Mouse (Mus musculus): ENCODE results near the gene Meig1.
"Not testable (repeated sequence)": the region's sequence is repeated elsewhere in the genome, so short reads cannot be mapped to it uniquely, and the experiment has no call there.

Gene Meig1

DNA sequence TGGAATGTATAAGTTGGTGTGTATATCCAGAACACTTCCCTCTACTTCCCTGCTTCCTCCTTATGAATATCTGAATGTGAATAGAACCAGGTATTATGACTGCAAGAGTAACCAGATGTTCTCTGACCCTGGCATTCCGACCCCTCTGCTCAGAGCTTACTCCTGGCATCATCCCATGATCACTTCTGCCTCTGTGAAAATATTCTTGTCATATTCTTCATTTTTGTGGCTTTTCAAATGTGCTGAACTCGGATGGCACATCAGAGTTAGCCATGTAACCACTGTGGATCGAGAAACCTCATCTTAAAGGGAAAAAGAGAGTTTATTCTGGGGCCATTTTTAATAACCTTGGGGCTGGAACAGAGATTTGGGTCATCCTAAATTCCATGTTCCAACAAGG lies at the start of gene Meig1:
Gene Meig1 (minus strand): TSS at position 101 of the 400 bp plus-strand sequence.
- DNase-seq (ENCODE audit: low spot score) = no peak

DNA sequence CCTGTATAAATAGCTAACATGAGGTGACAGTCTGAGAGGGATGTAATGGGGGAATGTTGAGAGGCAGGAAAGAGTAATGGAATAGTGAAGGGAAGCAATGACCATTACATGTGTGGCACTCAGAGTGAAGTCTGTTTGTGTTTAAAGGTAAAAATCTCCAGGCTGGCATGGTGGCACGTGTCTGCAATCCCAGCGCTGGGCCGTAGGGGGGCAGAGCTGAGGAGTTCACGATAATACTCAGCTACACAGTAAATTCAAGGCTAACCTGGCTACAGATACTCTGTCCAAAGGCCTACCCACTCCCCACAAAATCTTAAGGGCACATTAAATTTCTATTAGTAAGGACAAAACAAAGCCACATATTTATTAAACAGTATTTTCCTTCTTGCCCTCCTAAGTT lies 34.1 kb upstream of the Meig1 start:
- DNase-seq (ENCODE audit: low spot score) = no peak

DNA sequence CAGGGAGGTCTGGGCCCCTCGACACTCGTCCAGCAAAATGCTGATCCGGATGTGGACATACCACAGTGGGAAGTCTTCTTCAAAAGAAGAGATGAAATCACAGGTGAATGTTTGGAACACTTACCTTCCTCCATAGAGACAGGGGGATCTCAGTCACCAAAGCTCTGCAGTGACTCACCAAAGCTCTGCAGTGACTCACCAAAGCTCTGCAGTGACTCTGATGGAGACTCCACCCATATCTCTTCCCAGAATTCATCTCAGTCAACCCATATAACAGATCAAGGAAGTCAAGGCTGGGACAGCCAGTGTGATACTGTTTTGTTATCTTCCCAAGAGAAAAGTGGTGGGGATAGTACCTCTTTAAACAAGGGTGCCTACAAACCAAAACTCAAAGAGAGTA lies 30.6 kb upstream of the Meig1 start:
- no peak for DNase-seq (ENCODE audit: low spot score)

DNA sequence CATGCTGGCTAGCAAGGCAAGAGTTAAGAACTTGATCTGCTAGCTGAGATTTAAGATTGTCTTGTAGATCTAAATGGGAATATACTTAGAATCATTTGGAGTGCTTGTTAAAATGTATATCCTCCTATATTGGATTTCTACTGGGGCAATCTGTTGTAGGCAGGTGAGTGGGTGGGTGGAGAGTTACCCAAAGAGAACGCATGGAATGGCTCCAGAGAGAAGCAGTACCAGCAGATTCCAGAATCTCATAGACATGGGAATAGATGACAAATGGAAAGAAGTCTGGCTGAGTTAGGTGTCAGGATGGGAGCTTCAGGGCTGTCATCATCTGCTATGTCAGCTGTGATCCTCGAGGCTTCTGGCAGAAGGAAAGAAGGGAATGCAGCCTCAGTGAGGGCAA lies 27.0 kb upstream of the Meig1 start:
- no peak for DNase-seq (ENCODE audit: low spot score)

DNA sequence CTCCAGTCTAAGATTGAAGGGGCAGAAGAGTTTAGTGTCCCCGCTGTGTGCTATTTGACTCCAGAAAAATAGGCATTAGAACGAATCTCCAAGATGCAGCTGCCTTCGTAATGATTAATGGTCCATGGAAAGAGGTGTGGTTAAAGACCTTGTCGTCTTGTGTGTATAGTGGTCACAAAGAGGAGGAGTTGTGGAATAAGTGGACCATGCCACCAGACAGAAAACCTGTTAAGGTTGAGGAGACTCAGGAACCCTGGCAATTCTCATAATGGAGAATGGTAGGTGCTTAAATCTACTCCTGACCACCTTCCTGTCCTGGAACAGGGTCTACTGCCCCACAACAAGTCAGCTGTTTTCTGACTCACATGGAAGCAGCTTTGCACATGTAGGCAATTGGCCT lies 23.5 kb upstream of the Meig1 start:
- DNase-seq (ENCODE audit: low spot score) = no peak

DNA sequence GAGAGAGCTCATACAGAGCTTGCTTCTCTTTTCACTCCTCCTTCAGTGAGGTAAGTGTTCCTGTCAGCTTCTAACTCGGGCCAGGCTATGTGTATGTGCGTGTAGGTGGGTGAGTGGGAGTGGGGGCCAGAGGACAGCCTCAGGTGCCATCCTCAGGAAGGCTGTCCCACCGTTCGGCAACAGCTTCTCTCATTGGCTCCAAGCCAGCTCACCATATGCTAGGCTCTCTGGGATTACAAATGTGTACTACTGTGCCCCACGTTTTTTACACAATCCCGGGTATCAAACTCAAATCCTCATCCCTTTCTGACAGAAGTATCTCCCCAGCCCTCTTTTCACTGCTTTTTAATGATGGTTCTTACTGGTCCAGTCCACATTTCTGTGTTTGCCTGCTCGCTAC lies 21.8 kb upstream of the Meig1 start:
- DNase-seq (ENCODE audit: low spot score) = no peak

DNA sequence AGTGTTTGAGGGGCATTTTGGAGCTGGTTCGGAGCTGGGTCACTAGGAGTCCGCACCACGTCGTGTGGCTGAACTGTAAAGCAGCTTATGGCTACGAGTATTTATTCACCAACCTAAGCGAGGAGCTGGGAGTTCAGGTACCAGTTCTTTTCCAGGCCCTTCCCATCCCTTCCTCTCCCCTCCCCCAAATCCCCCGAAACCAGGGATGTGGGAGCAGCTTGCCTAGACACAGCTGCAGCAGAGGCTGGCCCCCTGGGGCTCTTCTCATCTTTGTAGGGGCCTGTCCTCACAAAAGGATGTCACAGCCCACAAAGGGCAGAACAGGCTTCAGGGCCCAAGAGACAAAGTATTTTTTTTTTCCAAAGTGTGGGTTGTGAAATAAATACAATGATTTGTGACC lies 15.5 kb upstream of the Meig1 start:
- no peak for DNase-seq (ENCODE audit: low spot score)

DNA sequence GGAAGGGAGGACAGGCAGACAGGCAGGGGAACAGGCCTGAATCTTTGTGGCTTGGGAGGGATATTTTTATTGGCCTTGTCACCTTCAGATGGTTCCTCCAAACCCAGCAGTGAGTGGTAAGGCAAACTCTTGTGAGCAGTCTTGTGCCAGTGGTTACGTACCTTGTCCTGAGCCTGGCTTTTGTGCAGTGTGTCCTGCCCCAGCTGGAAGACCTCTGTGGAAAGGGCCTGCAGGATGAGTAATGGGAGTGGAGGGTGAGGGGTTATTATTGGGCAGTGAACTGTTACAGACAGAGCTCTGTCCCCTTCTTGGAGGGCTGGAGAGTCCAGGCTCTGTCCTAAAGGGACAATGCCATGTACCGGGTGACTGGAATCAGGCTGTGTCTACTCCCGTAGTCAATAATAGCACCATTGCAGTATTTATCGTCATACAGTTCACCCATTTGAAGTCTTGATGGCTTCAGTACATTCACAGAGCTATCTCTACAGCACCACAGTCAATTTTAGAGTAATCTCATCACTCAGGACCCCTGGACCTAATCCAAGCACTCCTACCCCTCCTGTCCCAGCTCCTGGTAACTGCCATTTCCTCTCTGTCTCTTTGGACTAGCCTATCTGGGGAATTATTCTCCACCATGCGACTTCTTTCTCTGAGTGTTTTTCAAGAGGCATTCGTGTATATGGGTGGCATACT lies 13.1 kb upstream of the Meig1 start:
- no peak for DNase-seq (ENCODE audit: low spot score)

DNA sequence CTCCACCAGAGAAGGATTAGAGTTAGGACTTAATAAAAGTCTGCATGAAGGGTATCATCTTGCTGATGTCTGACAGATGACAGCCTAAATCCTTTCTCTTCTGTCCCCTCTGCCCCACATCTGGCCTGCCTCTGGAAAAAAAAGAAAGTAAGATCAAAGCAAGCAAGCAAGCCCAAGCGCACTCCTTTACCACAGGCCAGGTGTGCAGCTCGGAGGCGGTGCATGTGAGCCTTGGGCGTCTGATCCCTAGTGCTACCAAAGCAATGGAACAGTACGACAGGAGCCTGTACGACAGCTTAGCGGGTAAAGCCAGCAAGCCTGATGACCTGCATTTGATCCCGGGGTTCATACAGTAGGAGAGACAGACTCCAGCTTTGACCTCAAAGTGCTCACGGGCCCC lies 8.5 kb upstream of the Meig1 start:
- no peak for DNase-seq (ENCODE audit: low spot score)

DNA sequence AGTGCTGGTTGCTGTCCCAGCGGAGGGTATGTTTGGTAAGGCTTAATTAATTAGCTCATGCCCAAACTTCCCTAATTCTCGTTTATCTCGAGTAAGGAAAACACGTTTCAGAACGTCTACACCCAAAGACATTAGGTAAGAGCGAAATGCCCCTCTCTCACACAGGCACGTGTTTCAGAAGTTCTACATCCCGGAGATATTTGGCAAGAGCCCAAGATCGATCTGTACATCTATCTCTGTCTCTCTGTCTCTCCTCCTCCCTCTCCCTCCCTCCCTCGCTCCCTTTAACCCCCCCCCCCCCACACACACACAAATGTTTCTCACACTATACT lies 2.1 kb upstream of the Meig1 start:
- no peak for DNase-seq (ENCODE audit: low spot score)

DNA sequence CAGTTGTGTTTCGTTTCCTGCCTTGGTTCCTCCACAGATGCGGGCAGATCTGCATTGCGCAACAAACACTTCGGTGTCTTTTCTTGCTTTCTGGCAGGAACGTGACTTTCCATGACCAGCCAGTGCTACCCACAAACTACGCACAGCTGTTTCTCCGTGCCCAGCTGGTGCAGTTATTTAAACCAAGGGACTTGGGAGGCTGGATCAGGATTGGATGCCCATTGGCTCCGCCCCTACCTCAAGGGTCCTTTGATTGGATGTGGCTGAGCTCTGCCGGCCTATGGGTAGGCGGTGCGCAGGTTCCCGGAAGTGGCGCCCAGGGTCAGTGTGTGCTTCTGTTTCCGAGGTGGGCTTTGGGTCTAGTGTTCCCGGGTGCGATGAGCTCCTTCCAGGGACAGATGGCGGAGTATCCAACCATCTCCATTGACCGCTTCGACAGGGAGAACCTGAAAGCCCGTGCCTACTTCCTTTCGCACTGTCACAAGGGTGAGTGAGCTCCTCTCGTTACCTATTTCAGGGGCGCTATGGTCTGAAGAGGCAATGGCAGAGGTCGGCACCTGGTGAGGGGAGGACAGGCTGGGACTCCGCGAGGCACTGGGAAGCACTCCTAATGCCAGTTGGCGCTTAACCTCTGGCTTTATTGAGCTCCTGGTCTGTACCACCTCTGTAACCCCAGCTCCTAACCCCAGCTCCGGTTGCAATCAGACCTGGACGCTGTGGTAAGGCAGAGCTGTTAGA lies 1.6 kb upstream of the Meig1 start, which contains the start of gene Dclre1c:
Gene Dclre1c (plus strand): TSS at position 291 of the 738 bp plus-strand sequence.
- peak; percentile 95 for DNase-seq (ENCODE audit: low spot score)

DNA sequence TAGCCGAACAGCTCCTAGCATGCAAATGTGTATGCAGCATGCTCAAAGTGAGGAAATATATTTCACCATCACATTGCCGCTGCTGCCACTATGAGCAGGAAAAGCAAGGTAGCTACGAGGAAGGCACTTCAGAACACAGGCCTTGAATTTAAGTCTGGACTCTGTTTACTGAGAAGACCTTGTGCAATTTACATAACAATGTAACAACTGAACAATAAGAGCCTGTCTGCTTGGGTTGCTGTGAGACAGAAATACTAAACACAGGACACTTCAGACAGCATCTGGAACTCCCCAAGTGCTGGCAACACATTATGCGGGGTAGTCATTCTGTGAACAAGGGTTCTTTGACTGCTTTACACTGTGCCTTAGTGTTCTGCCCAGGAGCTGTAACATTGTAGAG lies 2.3 kb downstream of the Meig1 start:
- no peak for DNase-seq (ENCODE audit: low spot score)

DNA sequence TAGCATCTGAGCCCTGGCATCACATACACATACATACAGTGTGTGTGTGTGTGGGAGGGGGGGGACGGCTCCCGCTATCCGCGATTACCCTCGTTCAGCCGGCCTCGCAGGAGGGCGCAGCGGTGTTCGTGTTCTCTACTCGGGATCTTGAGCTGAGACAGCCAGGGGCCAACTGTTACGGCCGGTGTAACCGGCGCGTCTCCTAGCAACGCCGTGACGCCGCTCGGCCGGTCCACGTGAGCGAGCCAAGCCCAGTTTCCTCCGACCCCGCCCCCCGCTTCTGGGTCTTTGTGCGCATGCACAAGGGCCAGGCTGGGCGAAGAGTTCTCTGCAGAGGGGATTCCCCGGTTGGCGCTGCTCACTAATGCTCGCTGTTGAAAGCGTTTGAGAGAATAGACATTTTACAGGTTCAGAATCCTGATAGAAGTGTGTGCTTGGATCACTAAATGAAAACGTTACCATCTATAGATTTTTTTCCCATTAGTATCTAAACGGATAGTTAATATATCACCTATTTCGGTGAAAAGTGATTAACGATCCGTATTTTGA lies 3.5 kb downstream of the Meig1 start:
- DNase-seq (ENCODE audit: low spot score) = peak; percentile 95

DNA sequence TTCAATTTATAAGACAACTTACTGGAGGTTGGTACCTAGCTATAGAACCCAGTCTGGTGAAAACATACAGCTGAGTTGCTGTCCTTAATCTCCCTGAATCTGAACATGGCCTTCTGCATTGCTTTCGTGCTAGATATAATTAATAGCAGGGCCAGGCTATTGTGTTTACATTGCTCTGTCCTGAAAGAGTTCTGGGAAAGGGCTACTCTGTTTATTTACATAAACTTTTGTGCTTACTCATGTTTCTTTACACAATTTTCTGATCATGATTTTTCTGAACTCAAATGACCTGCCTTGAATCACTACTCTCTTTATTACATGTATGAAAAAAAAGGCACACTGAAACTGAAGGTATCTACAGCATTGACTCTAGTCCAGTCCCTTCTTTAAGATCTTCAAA lies 6.8 kb downstream of the Meig1 start:
- no peak for DNase-seq (ENCODE audit: low spot score)

DNA sequence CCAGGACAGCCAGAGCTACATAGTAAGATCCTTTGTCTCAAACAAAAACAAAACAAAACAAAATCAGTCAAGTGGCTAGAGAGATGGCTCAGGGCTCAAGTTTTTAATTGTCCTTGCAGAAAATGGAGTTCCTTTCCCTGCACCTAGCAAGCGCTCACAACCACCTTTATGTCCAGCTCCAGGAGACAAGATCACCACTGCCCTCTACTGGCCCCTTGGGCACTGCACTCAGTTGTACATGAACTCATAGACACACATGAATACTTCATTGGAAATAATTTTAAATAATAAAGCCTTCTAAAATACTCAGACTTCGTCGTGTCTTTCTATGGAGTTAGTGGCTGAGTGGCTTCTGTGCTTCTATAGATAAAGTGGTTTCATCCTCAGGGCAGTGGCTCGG lies 8.2 kb downstream of the Meig1 start:
- DNase-seq (ENCODE audit: low spot score) = peak; percentile 40

DNA sequence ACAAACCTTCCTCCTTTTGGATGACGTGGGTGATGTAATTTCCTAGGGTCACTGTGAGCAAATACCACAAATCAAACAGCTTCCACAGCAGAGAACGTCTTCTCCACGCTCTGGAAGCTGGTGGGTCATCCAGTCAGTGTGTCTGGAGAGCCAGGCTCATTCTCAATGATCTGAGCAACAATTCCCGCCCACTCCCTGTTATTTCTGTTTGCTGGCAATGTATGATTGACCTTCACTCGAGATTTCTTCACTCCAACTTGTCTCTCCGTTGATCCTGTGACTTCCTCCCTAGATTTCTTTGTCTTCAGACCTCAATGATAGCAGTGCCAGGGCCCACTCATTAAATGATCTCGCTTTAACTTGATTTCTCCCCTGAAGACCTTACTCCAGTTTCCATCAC lies 14.7 kb downstream of the Meig1 start:
- DNase-seq (ENCODE audit: low spot score) = no peak

DNA sequence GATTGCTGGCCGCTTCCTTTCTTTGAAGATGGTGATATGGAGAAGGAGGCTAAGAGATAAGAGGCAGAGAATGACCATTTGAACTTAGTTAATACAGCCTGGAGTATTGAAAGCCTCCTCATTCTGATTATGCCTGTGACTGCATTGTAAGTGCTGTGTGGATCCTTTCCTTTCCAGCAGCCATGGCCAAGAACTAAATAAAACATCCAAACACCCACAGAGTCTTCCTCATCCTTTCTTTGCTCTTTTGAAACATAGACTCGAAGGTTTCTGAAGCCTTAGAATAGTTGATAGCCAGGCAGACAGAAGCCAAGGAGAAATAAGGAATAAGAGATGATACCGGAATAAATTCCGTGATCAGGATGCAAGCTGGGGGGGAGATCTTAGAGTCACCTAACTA lies 16.5 kb downstream of the Meig1 start:
- no peak for DNase-seq (ENCODE audit: low spot score)

DNA sequence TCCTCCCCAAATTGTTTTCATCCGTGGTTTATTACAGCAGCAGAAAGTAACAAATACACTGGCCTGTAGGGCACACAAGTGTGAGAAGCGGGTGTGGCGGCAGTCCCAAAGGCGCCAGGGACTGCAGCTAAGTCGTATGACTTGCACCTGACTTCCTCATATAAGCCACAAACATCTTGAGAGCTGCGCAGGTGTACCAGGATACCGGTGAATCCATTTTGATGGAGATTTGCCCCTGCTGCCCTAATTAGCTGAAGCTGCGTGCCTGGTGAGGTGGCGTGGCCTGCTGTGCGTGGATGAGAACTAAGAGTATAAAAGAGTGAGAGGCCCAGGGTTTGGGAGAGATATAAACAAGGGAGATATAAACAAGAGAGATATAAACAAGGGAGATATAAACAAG lies 25.3 kb downstream of the Meig1 start, which contains the start of gene Olah:
Gene Olah (minus strand): TSS at position 101 of the 400 bp plus-strand sequence.
- DNase-seq (ENCODE audit: low spot score) = not testable (repeated sequence)

DNA sequence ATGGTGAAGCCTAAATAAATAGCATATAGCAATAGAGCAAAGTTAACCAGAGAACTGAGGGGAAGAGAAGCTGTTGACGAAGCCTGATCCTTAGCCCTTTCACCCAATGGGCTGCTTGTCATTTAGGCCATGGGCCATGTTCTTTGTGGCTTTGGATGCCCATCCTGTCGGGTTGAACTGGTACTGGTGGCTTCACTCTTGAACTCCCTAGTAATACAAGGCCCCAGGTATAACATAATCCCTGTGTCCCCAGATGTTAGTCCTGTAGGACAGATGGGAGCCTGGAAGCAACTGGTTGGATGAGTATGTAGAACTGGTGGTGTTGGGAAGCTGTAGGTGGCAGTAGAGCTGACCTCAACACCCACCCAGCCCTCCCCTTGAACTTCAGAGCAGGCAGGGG lies 30.5 kb downstream of the Meig1 start:
- no peak for DNase-seq (ENCODE audit: low spot score)

DNA sequence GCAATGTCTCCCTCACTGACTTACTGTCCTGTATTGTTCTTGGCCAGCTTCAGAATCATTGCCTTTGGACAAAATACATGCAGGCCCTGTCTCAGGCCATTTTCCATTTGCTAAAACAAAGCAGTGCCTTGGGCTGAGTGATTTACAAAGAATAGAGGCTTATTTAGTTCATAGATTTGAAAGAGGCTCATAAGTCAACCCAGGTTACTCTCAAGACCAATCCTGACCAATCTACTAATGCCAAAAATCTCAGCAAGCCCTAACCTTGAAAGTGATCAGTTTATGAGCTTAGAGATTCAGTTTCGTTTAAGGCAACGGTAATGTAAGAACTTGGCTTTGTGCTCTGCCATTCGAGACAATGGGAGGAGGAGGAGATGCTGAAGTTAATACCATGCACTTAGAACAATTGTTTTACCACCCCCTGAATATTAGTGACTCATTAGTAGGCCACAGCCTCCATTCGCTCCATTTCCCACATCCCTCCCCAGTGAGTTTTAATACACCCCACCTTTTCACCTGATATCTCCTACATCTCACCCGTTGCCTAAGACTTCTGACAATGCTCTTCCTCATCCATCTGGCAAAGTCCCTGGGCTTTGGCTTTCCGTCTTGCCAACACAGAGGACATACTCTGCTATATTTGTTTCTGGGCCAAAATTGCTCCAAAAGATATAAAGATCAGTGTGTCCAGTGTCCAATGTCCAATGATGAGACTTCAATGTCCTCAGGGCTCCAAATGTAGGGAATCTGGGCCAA lies 35.2 kb downstream of the Meig1 start:
- DNase-seq (ENCODE audit: low spot score) = no peak

DNA sequence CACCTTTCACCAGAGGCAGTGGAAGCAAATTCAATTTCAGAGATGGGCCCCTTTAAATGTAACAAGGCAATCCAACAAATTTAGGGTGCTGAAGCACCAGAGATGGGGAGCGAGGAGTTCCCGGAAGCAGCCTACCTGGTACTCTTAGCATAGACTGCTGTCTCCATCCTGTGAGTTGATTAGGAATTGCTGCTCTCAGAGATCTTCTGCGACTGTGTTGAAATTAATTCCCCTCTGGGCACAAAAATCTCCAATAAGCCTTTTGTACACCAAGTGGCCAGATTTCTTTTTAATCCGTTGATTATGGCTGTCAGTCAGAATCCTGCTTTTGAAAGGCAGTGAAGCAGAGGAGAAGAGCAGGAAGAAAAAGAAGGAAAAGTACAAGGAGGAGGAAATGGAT lies 57.3 kb downstream of the Meig1 start:
- no peak for DNase-seq (ENCODE audit: low spot score)

DNA sequence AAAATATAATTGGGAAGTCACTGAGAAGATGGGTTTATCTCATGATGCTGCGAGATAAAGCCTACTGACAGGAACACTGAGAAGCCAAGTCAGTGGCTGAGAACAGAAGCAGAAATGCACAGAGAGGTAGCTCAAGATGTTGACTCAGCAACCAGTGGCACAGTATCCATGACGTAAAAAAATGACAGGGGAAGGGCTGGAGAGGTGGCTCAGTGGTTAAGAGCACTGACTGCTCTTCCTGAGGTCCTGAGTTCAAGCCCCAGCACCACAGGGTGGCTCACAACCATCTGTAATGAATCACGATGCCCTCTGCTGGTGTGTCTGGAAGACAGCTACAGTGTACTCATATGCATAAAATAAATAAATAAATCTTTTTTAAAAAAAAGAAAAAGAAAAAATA lies 61.4 kb downstream of the Meig1 start:
- DNase-seq (ENCODE audit: low spot score) = no peak

Data from T-cell, adult 2 months (primary cell).